Mouse (Mus musculus) layer of hippocampus, adult 2 months (tissue): ENCODE measurements around the gene Gng12. TPM values are rescaled to one million over a fixed set of nuclear protein-coding genes. Genes with fewer than 3 reads are reported as not detected.

Experiments used
- DNase-seq, 2 experiments: peaks; one replicate each; pipeline ENCODE4 v3.0.0; 2022; ENCODE audit warnings: low spot score in 2 of 2
- H3K27ac ChIP-seq: fragments of 200-600 bp; 2 replicates; pipeline ENCODE4 v1.8.1; 2022
- H3K4me3 ChIP-seq: fragments of 200-600 bp; 2 replicates; pipeline ENCODE4 v1.8.1; 2022; ENCODE audit warnings: mild to moderate bottlenecking
- CTCF ChIP-seq: fragments of 200-600 bp; conservative IDR thresholded peaks from 2 replicates; pipeline ENCODE4 v1.8.1; 2022; ENCODE audit warnings: antibody characterized with exemption, mild to moderate bottlenecking, moderate library complexity
- total RNA-seq, 2 experiments: library from RNA; stranded (reverse); gene quantifications; 2 replicates each; pipeline ENCODE4 v1.2.3; 2021

The Gng12 gene
- total RNA-seq, 2 experiments from 2014 or later, result 61.8 to 62.6 TPM

GRCm38 (mm10) chr6:67050063-67050462, 153.9 kb downstream of the Gng12 start:
- H3K27ac ChIP-seq, result no peak overlapping the region
- TF ChIP-seq CTCF, result no peak
- H3K4me3 ChIP-seq, result no peak overlapping the region
- no peak for DNase-seq

GRCm38 (mm10) chr6:67056108-67056888, 160.1 kb downstream of the Gng12 start:
- DNase-seq, result no peak
- H3K27ac ChIP-seq, result no peak overlapping the region
- H3K4me3 ChIP-seq, result no peak overlapping the region
- 0 out of 2 replicates have a peak, but pooled peaks have one; percentile 7 for TF ChIP-seq CTCF

GRCm38 (mm10) chr6:67056889-67057564, 160.8 kb downstream of the Gng12 start:
- no peak for DNase-seq
- Histone ChIP-seq H3K27ac (no peak overlapping the region), H3K4me3 (no peak overlapping the region)
- TF ChIP-seq CTCF, result no peak

- Histone ChIP-seq H3K4me3 (no peak overlapping the region), H3K27ac (no peak overlapping the region)
- no peak for TF ChIP-seq CTCF
- DNase-seq, result no peak
Observed at GRCm38 (mm10) chr6:67057574-67057973, 161.4 kb downstream of the Gng12 start.

- Histone ChIP-seq H3K27ac (no peak overlapping the region), H3K4me3 (no peak overlapping the region)
- no peak for DNase-seq
- no peak for TF ChIP-seq CTCF
Observed at GRCm38 (mm10) chr6:67057991-67058696, 161.9 kb downstream of the Gng12 start.

GRCm38 (mm10) chr6:67060057-67060456, 163.9 kb downstream of the Gng12 start:
- Histone ChIP-seq H3K4me3 (no peak overlapping the region), H3K27ac (no peak overlapping the region)
- peak; percentile 41 for TF ChIP-seq CTCF
- no peak for DNase-seq

- H3K27ac ChIP-seq, result no peak overlapping the region
- no peak for TF ChIP-seq CTCF
- DNase-seq, result no peak
- H3K4me3 ChIP-seq, result no peak overlapping the region
Observed at GRCm38 (mm10) chr6:67069219-67069762, 173.1 kb downstream of the Gng12 start.

GRCm38 (mm10) chr6:67069800-67070315, 173.7 kb downstream of the Gng12 start:
- Histone ChIP-seq H3K27ac (no peak overlapping the region), H3K4me3 (no peak overlapping the region; the same call in 1 of the 2 replicates)
- TF ChIP-seq CTCF, result no peak
- no peak for DNase-seq

Other genes with a start within 250 kb of the Gng12 start
- gene Vmn1r35, start 210.5 kb upstream of the Gng12 start, total RNA-seq, result not detected
- not detected for gene Vmn1r36, start 177.2 kb upstream of the Gng12 start, total RNA-seq
- not detected for gene Vmn1r37, start 167.0 kb upstream of the Gng12 start, total RNA-seq
- gene Vmn1r38, start 113.8 kb upstream of the Gng12 start, total RNA-seq, result not detected
- not detected for gene Vmn1r39, start 85.8 kb upstream of the Gng12 start, total RNA-seq
- 1 to 10 TPM; 8.4 to 9.5 TPM for gene Gadd45a, start 141.1 kb downstream of the Gng12 start, total RNA-seq